Mouse (Mus musculus): ENCODE measurements at regions not wholly inside any gene's neighbourhood (a gene's known extent, or its start where the extent isn't known, plus 50 kb on each side); places are given as distances from the start of the nearest gene placed in this dataset.

- TF ChIP-seq CTCF (conservative IDR thresholded peaks at IDR 0.05; ENCODE audit: low read length) (no peak), POU5F1 (IDR thresholded peaks at IDR 0.05; ENCODE audit: borderline replicate concordance, low read length) (no peak), NANOG (IDR thresholded peaks at IDR 0.05; ENCODE audit: borderline replicate concordance, low read length) (no peak)
These were observed 219.8 kb upstream of the Ppp2r2d start for GRCm38 (mm10) chr7:138626061-138626460.
